Comparison of ENCODE assay signal across 8 mouse cellular contexts in genomic region chr6:119387801-119388649, GRCm38 (mm10). TPM values are rescaled to one million over a fixed set of nuclear protein-coding genes. Genes with fewer than 3 reads are reported as not detected.
DNase-seq lines count a peak whose midpoint lies in the region; ATAC-seq and TF ChIP-seq lines count a peak whose summit lies in the region.

No protein-coding gene starts in this region.

- peaks cover 18% of the 10 kb centered on the region for H3K36me3 ChIP-seq in forebrain, embryonic 10.5 days (replicated peaks)
- no peaks in the 10 kb centered on the region for H3K36me3 ChIP-seq in spleen, adult 2 months (ENCODE audit: control insufficient read depth, insufficient read depth, low read length)

- 2% methylated on average over 70 of the region's 76 CpGs for WGBS in forebrain, embryonic 10.5 days
- 2% methylated on average over 60 of the region's 76 CpGs for WGBS in spleen, adult 2 months

- TF ChIP-seq POLR2A in bone marrow macrophage, adult 2 months (IDR thresholded peaks at IDR 0.05; ENCODE audit: borderline replicate concordance, low read depth, low read length), result no peak
- TF ChIP-seq POLR2A in spleen, adult 2 months (IDR thresholded peaks at IDR 0.05; ENCODE audit: low read depth, low read length), result no peak

- H3K27me3 ChIP-seq in forebrain, embryonic 10.5 days (ENCODE audit: poor library complexity, severe bottlenecking), result no peaks in the 10 kb centered on the region
- H3K27me3 ChIP-seq in spleen, adult 2 months (ENCODE audit: control insufficient read depth, insufficient read depth, low read length), result no peaks in the 10 kb centered on the region

- intact Hi-C loops in heart, postnatal 36 days (cut with DNase I), result loop anchor here (2.0 kb wide), 1 partner anchor 43 kb away; no protein-coding TSS in a partner anchor

- peak; percentile 9 to 13 for DNase-seq in frontal cortex, postnatal 25 days (ENCODE audit: low spot score in 2 of 2)
- peak; percentile 54 for DNase-seq in forebrain, embryonic 10.5 days (ENCODE audit: extremely low spot score, low spot score)
- DNase-seq in heart, postnatal 36 days, result peak; percentile 39 to 53
- peak; percentile 29 to 38 for DNase-seq in layer of hippocampus, postnatal 10 days (ENCODE audit: low spot score in 2 of 2)
- DNase-seq in spleen, adult 2 months (ENCODE audit: low read depth in 1 of 2, low spot score in 2 of 2), result peak in 1 of 2 experiments; percentile 18

- H3K9me3 ChIP-seq in forebrain, embryonic 10.5 days, result no peaks in the 10 kb centered on the region; the same call in 1 of the 2 replicates

- no peak; the same call in 1 of the 2 replicates for ATAC-seq in frontal cortex, adult (ENCODE audit: low TSS enrichment)
- ATAC-seq in megakaryocyte-erythroid progenitor cell, adult 5-6 weeks (replicated peaks; ENCODE audit: low FRiP score, low TSS enrichment, poor library complexity, severe bottlenecking), result 0 out of 2 replicates have a peak, but pooled peaks have one; percentile 3

- peak overlapping the region; percentile 91 for H3K4me3 ChIP-seq in bone marrow macrophage, adult 2 months (ENCODE audit: insufficient read depth, low read length)
- H3K4me3 ChIP-seq in forebrain, embryonic 10.5 days, result peak overlapping the region; percentile 85
- H3K4me3 ChIP-seq in spleen, adult 2 months (ENCODE audit: extremely low read depth, insufficient read depth, insufficient read length), result peak overlapping the region; percentile 67

- H3K27ac ChIP-seq in bone marrow macrophage, adult 2 months (ENCODE audit: insufficient read depth, low read depth, low read length), result peak overlapping the region; percentile 53
- H3K27ac ChIP-seq in forebrain, embryonic 10.5 days, result peak overlapping the region; percentile 97
- peak overlapping the region; percentile 67 for H3K27ac ChIP-seq in spleen, adult 2 months (ENCODE audit: insufficient read depth, low read length)

- TF ChIP-seq CTCF in bone marrow macrophage, adult 2 months (IDR thresholded peaks at IDR 0.05; ENCODE audit: low read depth, low read length), result no peak
- no peak for TF ChIP-seq CTCF in spleen, adult 2 months (IDR thresholded peaks at IDR 0.05; ENCODE audit: extremely low read depth, insufficient read depth, insufficient read length, insufficient replicate concordance)

- H3K4me1 ChIP-seq in bone marrow macrophage, adult 2 months (ENCODE audit: control insufficient read depth, insufficient read depth, low read length), result peaks cover 13% of the 10 kb centered on the region
- H3K4me1 ChIP-seq in forebrain, embryonic 10.5 days, result peaks cover 25% of the 10 kb centered on the region
- H3K4me1 ChIP-seq in spleen, adult 2 months (ENCODE audit: control insufficient read depth, insufficient read depth, insufficient read length), result peaks cover 3% of the 10 kb centered on the region; the same call in 1 of the 2 replicates

RNA-seq across cellular contexts. Expression of gene Adipor2, which starts 29.5 kb away (rescaled TPM):
- 67.6 and 71.2 TPM in 2 replicates for polyA plus RNA-seq in bone marrow macrophage, adult 2 months (2012; ENCODE audit: insufficient read depth, insufficient read length, missing spikeins)
- polyA plus RNA-seq in forebrain, embryonic 10.5 days (2016; fragmentation: Nextera tagmentation; extraction: Ambion mirVana), result 37.1 and 38.8 TPM in 2 replicates
- 10 to 100 TPM; 61.9 to 65.0 TPM for total RNA-seq in heart, postnatal 36 days (2021)
- total RNA-seq in layer of hippocampus, postnatal 10 days (2021), result 10 to 100 TPM; 38.4 to 41.3 TPM
- 34.1 and 37.1 TPM in 2 replicates for total RNA-seq in megakaryocyte-erythroid progenitor cell, adult 5-6 weeks (2014; fragmentation: Nextera tagmentation)
- 65.9 and 73.1 TPM in 2 replicates for total RNA-seq in megakaryocyte-erythroid progenitor cell, adult 5-6 weeks (2017)
- polyA plus RNA-seq in spleen, adult 2 months (2012; rRNA removed), result 21.0 and 21.4 TPM in 2 replicates

RNA-seq across cellular contexts. Expression of gene Lrtm2, which starts 57.5 kb away (rescaled TPM):
- not detected in 2 replicates for polyA plus RNA-seq in bone marrow macrophage, adult 2 months (2012; ENCODE audit: insufficient read depth, insufficient read length, missing spikeins)
- 0.16 and 0.19 TPM in 2 replicates for polyA plus RNA-seq in forebrain, embryonic 10.5 days (2016; fragmentation: Nextera tagmentation; extraction: Ambion mirVana)
- total RNA-seq in heart, postnatal 36 days (2021), result under 1 TPM; 0.08 to 0.25 TPM
- 10 to 100 TPM; 22.1 to 23.2 TPM for total RNA-seq in layer of hippocampus, postnatal 10 days (2021)
- total RNA-seq in megakaryocyte-erythroid progenitor cell, adult 5-6 weeks (2014; fragmentation: Nextera tagmentation), result not detected in 2 replicates
- 0.38 TPM in 1 of 2 replicates, not detected in the other for total RNA-seq in megakaryocyte-erythroid progenitor cell, adult 5-6 weeks (2017)
- polyA plus RNA-seq in spleen, adult 2 months (2012; rRNA removed), result 0.44 and 0.65 TPM in 2 replicates

Comparison
In these comparisons a context has a peak if more than half of its experiments do, and no peak if none do; other contexts are left out.
1. RNA of gene Lrtm2, which starts 57.5 kb away (total RNA-seq): 22.1 to 23.2 TPM in layer of hippocampus, postnatal 10 days; 0.38 TPM in megakaryocyte-erythroid progenitor cell, adult 5-6 weeks and 0.08 to 0.25 TPM in heart, postnatal 36 days; every median in the first group is over 10 times any median in the second.
2. Peak in every context shown above with its lines, with median percentiles within 50 percentile points of each other: H3K27ac ChIP-seq and H3K4me3 ChIP-seq.